Mouse (Mus musculus): Measurements from ENCODE around the gene Gm4985. TPM values are rescaled to one million over a fixed set of nuclear protein-coding genes. Genes with fewer than 3 reads are reported as not detected.
"Not testable (repeated sequence)": the region's sequence is repeated elsewhere in the genome, so short reads cannot be mapped to it uniquely, and the experiment has no call there.

Gm4985 gene
- not detected in 2 replicates for polyA plus RNA-seq (2015; fragmentation: Nextera tagmentation; extraction: Ambion mirVana)

- ATAC-seq (ENCODE audit: insufficient number of reproducible peaks, insufficient read depth, low FRiP score, low TSS enrichment, low read depth); H3K4me1 ChIP-seq; H3K36me3 ChIP-seq; H3K9ac ChIP-seq; H3K27me3 ChIP-seq; H3K9me3 ChIP-seq; H3K4me3 ChIP-seq; H3K27ac ChIP-seq; H3K4me2 ChIP-seq: not testable (repeated sequence)
- WGBS = 82% methylated on average over 8 of the region's 8 CpGs
Measured at GRCm38 (mm10) chrX:23958834-23959233, at the start of gene Gm4985. Gm4985 (minus strand) TSS chrX:23958934.

GRCm38 (mm10) chrX:23954161-23954560, 4.6 kb downstream of the Gm4985 start:
- ATAC-seq (ENCODE audit: insufficient number of reproducible peaks, insufficient read depth, low FRiP score, low TSS enrichment, low read depth) = no peak
- Histone ChIP-seq H3K36me3 (no peaks in the 10 kb centered on the region), H3K27ac (no peak overlapping the region), H3K4me3 (no peak overlapping the region), H3K9me3 (no peaks in the 10 kb centered on the region), H3K9ac (no peak overlapping the region), H3K4me2 (no peak overlapping the region), H3K4me1 (no peaks in the 10 kb centered on the region), H3K27me3 (no peaks in the 10 kb centered on the region)
- 47% methylated on average over 2 of the region's 2 CpGs for WGBS

Small RNA genes within 50 kb of the gene (microRNA-seq; reads per million reads assigned to microRNA genes)
- not detected for gene Gm25299

Other genes starting within 250 kb of the Gm4985 start
- not detected in 2 replicates for gene Gm4907, start 76.4 kb downstream of the Gm4985 start, polyA plus RNA-seq (2015; fragmentation: Nextera tagmentation; extraction: Ambion mirVana)

Data from embryonic facial prominence, embryonic 13.5 days (tissue).